Mouse (Mus musculus) ES-Bruce4 (cell line): ENCODE measurements around the gene Wnt8b.

Experiments
- CTCF ChIP-seq: IDR thresholded peaks from one replicate; pipeline ENCODE4 v1.8.1; 2011; ENCODE audit warnings: low read depth, low read length
- EP300 ChIP-seq: IDR thresholded peaks from 2 replicates; pipeline ENCODE4 v1.6.1; 2011; ENCODE audit warnings: low read depth, low read length; ENCODE audit not compliant: insufficient read depth
- POLR2A ChIP-seq: IDR thresholded peaks from one replicate; pipeline ENCODE4 v1.8.1; 2011; ENCODE audit warnings: low read length; ENCODE audit not compliant: insufficient read depth

- TF ChIP-seq CTCF (no peak), POLR2A (no peak), EP300 (no peak)
These were observed 20.0 kb downstream of the Wnt8b start for GRCm38 (mm10) chr19:44513054-44513833.
